Mouse (Mus musculus) forebrain, embryonic 14.5 days (tissue): ENCODE results near the gene Selplg. TPM values are rescaled to one million over a fixed set of nuclear protein-coding genes. Genes with fewer than 3 reads are reported as not detected.
"Not testable (repeated sequence)": the region's sequence is repeated elsewhere in the genome, so short reads cannot be mapped to it uniquely, and the experiment has no call there.

Experiments used
- ATAC-seq: fragments of 200-750 bp; cut with Nextera tagmentation; 2 replicates; pipeline ENCODE4 v1.8.0; 2017; ENCODE audit warnings: mild to moderate bottlenecking, moderate library complexity
- DNase-seq: peaks from one replicate; pipeline ENCODE4 v3.0.0-alpha.2; 2015; ENCODE audit warnings: low spot score
- H3K27ac ChIP-seq: fragments of 300-500 bp; sonication (generic); 2 replicates; pipeline ENCODE4 v1.5.1; 2014; ENCODE audit warnings: low read depth, mild to moderate bottlenecking, control low read depth, low read length, moderate library complexity
- H3K27me3 ChIP-seq: fragments of 300-500 bp; sonication (generic); replicated peaks from 2 replicates; pipeline ENCODE4 v1.6.1; 2014; ENCODE audit warnings: low read length, control low read depth, mixed read lengths; ENCODE audit not compliant: control insufficient read depth, insufficient read depth
- H3K36me3 ChIP-seq: fragments of 300-500 bp; sonication (generic); 2 replicates; pipeline ENCODE4 v1.6.1; 2014; ENCODE audit warnings: low read length, control low read depth; ENCODE audit not compliant: control insufficient read depth, insufficient read depth
- H3K4me1 ChIP-seq: fragments of 300-500 bp; sonication (generic); 2 replicates; pipeline ENCODE4 v1.6.1; 2014; ENCODE audit warnings: antibody characterized with exemption, low read length, control low read depth; ENCODE audit not compliant: control insufficient read depth, insufficient read depth
- H3K4me2 ChIP-seq: fragments of 300-500 bp; sonication (generic); 2 replicates; pipeline ENCODE4 v1.6.1; 2014; ENCODE audit warnings: mild to moderate bottlenecking, control low read depth, low read length
- H3K4me3 ChIP-seq: fragments of 300-500 bp; sonication (generic); 2 replicates; pipeline ENCODE4 v1.5.1; 2014; ENCODE audit warnings: low read depth, low read length, control low read depth
- H3K9ac ChIP-seq: fragments of 300-500 bp; sonication (generic); 2 replicates; pipeline ENCODE4 v1.6.1; 2014; ENCODE audit warnings: mild to moderate bottlenecking, low read length, control low read depth, moderate library complexity
- H3K9me3 ChIP-seq: fragments of 300-500 bp; sonication (generic); replicated peaks from 2 replicates; pipeline ENCODE4 v1.6.1; 2016; ENCODE audit warnings: low read length, control low read depth, mixed read lengths; ENCODE audit not compliant: control insufficient read depth
- WGBS: fragments of 180-500 bp; shearing (Covaris S2); extraction: QIAGEN DNeasy Blood & Tissue Kit; methylation state at CpG from one replicate; pipeline ENCODE4 v1.1.7; 2014; 5-methylcytosine and 5-hydroxymethylcytosine counted together
- polyA plus RNA-seq: library from polyadenylated mRNA; unstranded; fragments of >200 nt; fragmentation: Nextera tagmentation; extraction: Ambion mirVana; gene quantifications from 2 replicates; pipeline ENCODE4 v1.2.1, GENCODE M21; 2014

The Selplg gene
- polyA plus RNA-seq, 1 experiment from 2014 or later: 1.8 TPM

DNA sequence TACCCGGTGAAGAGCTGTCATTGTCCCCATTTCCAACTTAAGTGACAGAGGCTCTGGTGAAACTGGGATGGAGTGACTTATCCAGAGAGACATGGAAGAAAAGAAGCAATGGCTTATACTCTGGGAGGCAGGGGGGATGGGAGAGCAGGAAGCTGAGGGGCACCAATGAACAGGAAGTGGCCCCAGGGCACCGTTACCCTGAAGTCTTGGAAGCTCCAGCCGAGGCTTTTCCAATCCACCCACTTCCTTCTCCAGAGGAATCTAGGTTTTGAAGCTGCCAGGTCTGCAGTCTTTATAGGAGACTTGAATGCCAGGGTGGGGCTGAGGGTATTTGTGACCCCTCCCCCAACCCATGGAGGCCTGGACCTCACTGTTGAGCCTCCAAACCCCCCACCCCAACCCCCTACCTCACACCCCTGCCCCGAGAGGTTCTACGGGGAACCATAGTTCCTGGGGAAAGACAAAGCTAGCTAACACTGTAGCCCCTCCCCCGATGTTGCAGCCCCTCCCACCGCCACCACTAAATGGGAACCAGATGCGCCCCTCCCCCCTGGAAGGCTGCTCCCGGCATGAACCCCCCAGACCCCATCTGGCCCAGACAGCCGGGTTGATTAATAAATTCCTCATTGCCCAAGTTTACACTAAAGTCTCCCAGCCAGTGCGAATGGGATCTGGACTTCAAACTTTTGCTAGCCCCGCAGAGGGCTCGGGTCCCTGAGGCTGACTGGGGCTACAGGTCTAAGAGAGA is 35.9 kb downstream of the Selplg start:
- no peak overlapping the region for H3K4me3 ChIP-seq
- no peaks in the 10 kb centered on the region; the same call in 1 of the 2 replicates for H3K27me3 ChIP-seq
- DNase-seq: no peak
- H3K4me1 ChIP-seq: no peaks in the 10 kb centered on the region; the same call in 1 of the 2 replicates
- H3K36me3 ChIP-seq: no peaks in the 10 kb centered on the region
- 9% methylated on average over 13 of the region's 13 CpGs for WGBS
- H3K9me3 ChIP-seq: no peaks in the 10 kb centered on the region
- no peak overlapping the region for H3K4me2 ChIP-seq
- no peak overlapping the region for H3K27ac ChIP-seq
- no peak for ATAC-seq
- H3K9ac ChIP-seq: no peak overlapping the region

- no peak overlapping the region for H3K4me3 ChIP-seq
- H3K36me3 ChIP-seq: no peaks in the 10 kb centered on the region
- H3K27ac ChIP-seq: no peak overlapping the region
- H3K9ac ChIP-seq: no peak overlapping the region
- no peak overlapping the region for H3K4me2 ChIP-seq
- DNase-seq: no peak
- H3K9me3 ChIP-seq: no peaks in the 10 kb centered on the region
- H3K4me1 ChIP-seq: no peaks in the 10 kb centered on the region
- 87% methylated on average over 16 of the region's 16 CpGs for WGBS
- ATAC-seq: no peak
- no peaks in the 10 kb centered on the region for H3K27me3 ChIP-seq
These were observed 41.0 kb downstream of the Selplg start for GRCm38 (mm10) chr5:113791197-113792095.

- 81% methylated on average over 11 of the region's 11 CpGs for WGBS
- DNase-seq: no peak
These were observed 41.8 kb downstream of the Selplg start for GRCm38 (mm10) chr5:113790453-113791196.

GRCm38 (mm10) chr5:113789075-113789788 is 43.2 kb downstream of the Selplg start:
- H3K9ac ChIP-seq: no peak overlapping the region
- no peak overlapping the region for H3K27ac ChIP-seq
- WGBS: 52% methylated on average over 7 of the region's 7 CpGs
- DNase-seq (no peak), ATAC-seq (no peak)
- no peaks in the 10 kb centered on the region for H3K4me1 ChIP-seq
- no peak overlapping the region for H3K4me3 ChIP-seq
- no peaks in the 10 kb centered on the region for H3K36me3 ChIP-seq
- H3K4me2 ChIP-seq: no peak overlapping the region
- no peaks in the 10 kb centered on the region for H3K9me3 ChIP-seq
- no peaks in the 10 kb centered on the region for H3K27me3 ChIP-seq

More at GRCm38 (mm10) chr5:113790453-113791196, 41.8 kb downstream of the Selplg start:
- Histone ChIP-seq H3K27ac (no peak overlapping the region), H3K4me1 (no peaks in the 10 kb centered on the region), H3K9ac (no peak overlapping the region), H3K4me3 (no peak overlapping the region), H3K36me3 (no peaks in the 10 kb centered on the region), H3K4me2 (no peak overlapping the region), H3K9me3 (no peaks in the 10 kb centered on the region), H3K27me3 (no peaks in the 10 kb centered on the region)
- ATAC-seq: no peak

DNA sequence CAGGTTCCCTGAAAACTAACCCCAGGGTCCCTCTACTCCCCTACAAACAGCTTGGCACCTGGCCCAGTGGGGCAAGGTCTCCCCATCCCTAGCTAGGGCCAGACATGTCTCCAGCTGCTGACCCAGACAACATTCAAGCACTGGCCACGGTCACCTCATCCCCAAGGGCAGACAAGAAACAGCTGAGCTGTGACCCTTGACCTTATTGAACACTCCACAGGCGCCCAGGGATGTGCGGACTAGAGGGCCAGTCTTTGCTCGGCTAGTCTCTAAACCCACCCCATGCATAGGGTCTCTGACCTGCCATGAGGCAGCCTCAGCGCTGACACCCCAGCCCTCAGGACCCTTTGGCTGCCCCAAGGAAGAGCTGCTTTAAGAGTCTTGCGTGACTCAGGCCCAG is 43.8 kb downstream of the Selplg start:
- Histone ChIP-seq H3K36me3 (no peaks in the 10 kb centered on the region), H3K4me3 (no peak overlapping the region), H3K9ac (no peak overlapping the region), H3K4me2 (no peak overlapping the region), H3K9me3 (no peaks in the 10 kb centered on the region), H3K27me3 (no peaks in the 10 kb centered on the region), H3K27ac (no peak overlapping the region), H3K4me1 (no peaks in the 10 kb centered on the region)
- ATAC-seq (no peak), DNase-seq (no peak)
- WGBS: 48% methylated on average over 6 of the region's 6 CpGs

DNA sequence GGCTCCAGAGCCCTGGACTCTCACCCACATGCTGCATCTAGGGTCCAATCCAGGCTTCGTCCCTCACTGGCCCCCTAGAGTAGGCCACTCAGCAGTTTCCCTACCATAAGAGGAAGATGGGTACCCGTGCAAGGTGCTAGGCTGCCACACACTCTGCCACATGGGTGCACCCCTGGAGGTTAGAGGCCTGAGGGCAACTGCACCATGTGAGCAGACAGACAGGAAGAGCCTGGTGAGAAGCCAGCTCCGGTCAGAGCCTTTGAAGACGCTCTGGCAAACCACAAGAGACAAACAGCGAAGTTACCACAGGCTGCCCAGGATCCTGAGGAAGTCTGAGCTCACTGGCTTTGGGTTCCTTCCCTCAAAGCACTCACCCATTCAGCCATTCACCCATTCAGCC is 45.5 kb downstream of the Selplg start:
- H3K27me3 ChIP-seq: no peaks in the 10 kb centered on the region
- no peaks in the 10 kb centered on the region for H3K9me3 ChIP-seq
- ATAC-seq: no peak
- no peaks in the 10 kb centered on the region for H3K36me3 ChIP-seq
- DNase-seq: no peak
- no peaks in the 10 kb centered on the region for H3K4me1 ChIP-seq
- H3K4me3 ChIP-seq: no peak overlapping the region
- 85% methylated on average over 5 of the region's 5 CpGs for WGBS
- H3K4me2 ChIP-seq: no peak overlapping the region
- H3K27ac ChIP-seq: no peak overlapping the region
- no peak overlapping the region for H3K9ac ChIP-seq

DNA sequence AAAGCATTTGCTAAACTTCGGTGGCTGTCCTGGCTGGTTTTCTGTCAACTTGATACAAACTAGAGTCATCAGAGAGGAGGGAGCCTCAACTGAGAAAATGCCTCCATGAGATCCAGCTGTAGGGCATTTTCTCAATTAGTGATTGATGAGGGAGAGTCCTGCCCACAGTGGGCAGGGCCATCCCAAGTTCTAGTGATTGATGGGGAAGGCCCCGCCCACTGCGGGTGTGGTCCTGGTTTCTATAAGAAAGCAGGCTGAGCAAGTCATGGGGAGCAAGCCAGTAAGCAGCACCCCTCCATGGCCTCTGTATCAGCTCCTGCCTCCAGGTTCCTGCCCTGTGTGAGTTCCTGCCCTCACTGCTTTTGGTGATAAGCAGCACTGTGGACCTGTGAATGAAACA is 48.3 kb downstream of the Selplg start:
- DNase-seq, H3K4me3 ChIP-seq, H3K4me1 ChIP-seq, H3K9ac ChIP-seq, H3K27me3 ChIP-seq, H3K27ac ChIP-seq, H3K4me2 ChIP-seq, H3K36me3 ChIP-seq, ATAC-seq, H3K9me3 ChIP-seq: not testable (repeated sequence)
- WGBS: 27% methylated on average over 3 of the region's 3 CpGs

- no peak overlapping the region for H3K4me3 ChIP-seq
- no peaks in the 10 kb centered on the region for H3K27me3 ChIP-seq
- DNase-seq (no peak), ATAC-seq (no peak)
- no peak overlapping the region for H3K27ac ChIP-seq
- 17% methylated on average over 12 of the region's 12 CpGs for whole genome bisulfite sequencing
- no peak overlapping the region for H3K4me2 ChIP-seq
- no peaks in the 10 kb centered on the region for H3K9me3 ChIP-seq
- no peak overlapping the region for H3K9ac ChIP-seq
- H3K4me1 ChIP-seq: no peaks in the 10 kb centered on the region
- H3K36me3 ChIP-seq: peaks cover 3% of the 10 kb centered on the region
These were observed 48.9 kb downstream of the Selplg start for GRCm38 (mm10) chr5:113783581-113784001.
